Mouse (Mus musculus) CD8-positive naive resting alpha-beta T cell, adult 2 months (primary cell): ENCODE data around the gene Tmem198.

ENCODE experiments used
- DNase-seq, 2 experiments: peaks; one replicate each; pipeline ENCODE4 v3.0.0; 2022; ENCODE audit warnings: low read depth in 2 of 2, low spot score in 2 of 2

The Tmem198 gene

DNA sequence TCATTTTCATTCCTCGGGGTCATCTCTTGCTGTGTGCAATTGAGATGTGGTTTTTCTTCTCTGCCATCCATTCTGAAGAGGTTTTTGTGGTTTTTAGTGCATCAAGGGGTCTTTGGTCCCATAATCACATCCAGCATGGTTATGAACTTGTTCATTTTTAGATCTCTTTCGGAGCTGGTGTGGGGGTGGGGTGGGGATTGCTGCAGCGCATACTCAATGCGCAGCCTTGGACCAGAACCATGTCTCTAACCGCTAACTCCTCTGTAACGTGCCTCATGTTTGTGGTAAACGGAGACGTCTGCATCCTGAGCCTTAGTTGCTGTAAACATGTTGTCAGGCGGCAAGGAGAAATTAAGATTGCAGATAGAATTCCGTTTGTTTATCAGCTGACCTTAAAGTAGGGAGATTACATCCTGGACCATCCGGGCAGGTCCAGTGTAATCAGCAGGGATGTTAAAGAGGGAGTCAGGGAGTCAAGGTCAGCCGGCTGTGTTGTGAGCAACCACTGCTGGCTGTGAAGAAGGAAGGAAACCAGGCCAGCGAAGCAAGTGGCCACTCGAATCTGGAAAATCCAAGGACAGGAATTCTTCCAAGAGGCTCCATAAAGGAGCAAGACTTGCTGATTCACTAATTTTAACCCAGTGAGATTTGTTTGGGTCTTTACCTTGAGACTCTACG, 37.5 kb downstream of the Tmem198 start:
- no peak for DNase-seq

DNA sequence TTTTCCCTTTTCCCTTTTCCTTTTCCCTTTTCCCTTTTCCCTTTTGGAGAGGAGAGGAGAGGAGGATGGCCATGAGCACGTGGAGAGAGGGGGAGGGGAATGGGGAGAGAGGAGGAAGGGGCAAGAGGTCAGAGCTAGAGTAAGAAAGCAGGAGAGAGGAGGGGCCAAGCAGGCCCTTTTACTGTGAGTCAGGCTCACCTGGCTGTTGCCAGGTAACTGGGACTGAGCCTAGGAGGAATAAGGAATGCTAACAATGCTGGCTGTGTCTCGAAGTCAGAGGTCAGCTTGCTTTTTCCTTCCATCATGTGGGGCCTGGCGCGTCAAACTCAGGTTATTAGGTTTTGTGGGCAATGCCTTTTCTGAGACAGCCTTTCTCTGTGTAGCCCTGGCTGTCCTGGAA, 38.7 kb downstream of the Tmem198 start:
- no peak for DNase-seq

DNA sequence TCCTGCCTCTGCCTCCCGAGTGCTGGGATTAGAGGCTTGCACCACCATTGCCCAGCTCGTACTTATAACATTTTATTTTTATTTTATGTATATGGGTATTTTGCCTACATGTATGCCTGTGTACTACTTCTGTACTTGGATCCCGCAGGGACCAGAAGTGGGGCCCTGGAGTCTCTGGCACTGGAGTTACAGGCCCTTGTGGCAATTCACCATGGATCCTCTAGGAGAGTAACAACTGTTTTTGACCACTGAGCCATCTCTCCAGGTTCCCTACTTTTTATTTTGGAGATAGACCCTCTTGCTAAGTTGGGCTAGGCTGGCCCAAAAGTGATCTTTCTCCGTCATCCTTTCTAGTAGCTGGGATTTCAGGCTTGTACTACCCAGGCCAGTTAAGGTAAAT, 39.1 kb downstream of the Tmem198 start:
- no peak for DNase-seq

DNA sequence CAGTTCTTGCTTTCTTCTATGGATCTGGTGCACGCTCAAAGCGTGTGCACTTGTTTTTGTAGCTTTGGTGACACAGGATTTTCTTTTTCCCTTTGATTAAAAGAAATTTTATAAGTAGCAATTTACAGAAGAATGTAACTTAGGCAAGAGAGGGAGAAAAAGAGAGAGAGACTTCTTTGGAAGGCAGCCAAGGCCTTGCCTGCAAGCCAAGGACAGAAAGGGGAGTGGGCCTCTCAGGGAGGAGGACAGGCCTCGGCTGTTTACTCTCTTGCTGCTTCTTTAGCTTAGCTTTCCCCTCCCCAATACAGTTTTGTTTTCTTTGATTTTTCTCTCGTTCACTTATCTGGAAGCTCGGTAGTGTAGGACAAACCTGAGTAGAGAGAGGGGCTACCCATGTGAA, 40.2 kb downstream of the Tmem198 start:
- no peak for DNase-seq

DNA sequence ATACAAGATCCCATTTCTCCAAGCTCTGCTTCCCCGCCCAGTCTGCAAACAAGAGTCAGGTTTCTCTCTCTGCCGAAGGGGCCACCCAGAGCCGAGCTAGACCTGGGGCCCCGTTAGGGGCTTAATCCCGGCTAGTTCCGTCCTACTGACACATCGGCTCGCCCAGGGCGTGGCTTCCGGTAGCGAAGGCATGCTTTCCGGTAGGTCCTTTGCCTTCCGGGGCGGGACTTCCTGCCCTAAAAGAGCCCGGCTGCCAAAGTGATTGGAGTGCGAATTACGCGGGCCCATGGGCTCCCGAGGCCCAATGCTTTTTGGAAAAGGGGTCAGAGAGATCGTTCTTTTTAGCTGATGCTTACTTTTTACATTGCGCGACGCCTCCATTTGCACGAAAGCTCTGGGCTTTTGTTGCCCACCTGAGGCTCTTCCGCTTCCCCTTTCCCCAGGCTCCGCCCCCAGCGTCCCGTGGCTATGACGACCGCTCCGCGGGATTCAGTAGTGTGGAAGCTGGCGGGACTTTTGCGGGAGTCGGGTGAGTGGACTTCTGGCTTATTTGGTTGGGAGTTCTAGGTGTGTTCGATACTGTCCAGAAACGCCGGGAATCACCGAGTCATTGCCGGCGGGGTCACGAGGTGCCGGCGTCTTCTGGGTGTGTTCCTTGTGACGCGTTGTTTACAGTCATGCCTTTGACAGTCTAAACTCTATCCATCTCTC, 42.1 kb downstream of the Tmem198 start, which contains the start of gene Stk11ip:
Gene Stk11ip, plus strand, starts transcription at position 209 of the 711 bp plus-strand sequence.
- DNase-seq: peak; percentile 83 to 87

DNA sequence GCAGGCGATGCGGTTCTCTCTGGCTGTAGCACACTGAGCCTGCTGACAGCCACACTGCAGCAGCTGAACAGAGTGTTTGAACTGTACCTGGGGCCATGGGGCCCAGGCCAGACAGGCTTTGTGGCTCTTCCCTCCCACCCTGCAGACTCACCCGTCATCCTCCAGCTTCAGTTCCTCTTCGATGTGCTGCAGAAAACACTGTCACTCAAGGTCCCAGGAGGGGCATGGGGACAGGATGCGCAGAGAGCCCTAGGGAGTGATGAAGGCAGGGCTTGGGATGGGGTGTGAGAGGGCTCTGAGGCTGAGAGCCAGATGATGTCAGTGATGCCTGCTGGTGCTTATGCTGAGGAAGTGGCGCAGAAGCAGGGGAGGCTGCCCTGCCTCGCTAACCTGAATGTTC, 45.3 kb downstream of the Tmem198 start:
- DNase-seq: no peak

DNA sequence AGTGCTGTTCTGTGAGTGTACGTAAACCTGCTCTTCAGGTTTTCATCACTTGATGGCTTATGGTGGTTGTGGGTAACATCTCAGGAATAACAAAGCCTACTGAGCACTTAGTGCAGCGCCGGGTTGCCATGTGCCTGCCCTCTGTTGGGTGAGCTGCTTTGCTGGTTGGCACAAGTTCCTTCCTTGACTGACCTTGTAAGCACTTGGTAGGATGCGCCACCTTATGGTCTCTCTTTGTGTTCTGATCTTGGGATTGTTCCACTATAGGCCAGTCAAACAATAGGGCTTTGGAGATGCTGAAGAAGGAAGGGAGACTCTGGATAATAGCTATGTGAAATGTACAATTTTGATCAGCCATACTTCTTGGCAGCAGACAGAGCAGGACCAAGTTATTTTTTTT, 51.2 kb downstream of the Tmem198 start:
- DNase-seq: no peak

DNA sequence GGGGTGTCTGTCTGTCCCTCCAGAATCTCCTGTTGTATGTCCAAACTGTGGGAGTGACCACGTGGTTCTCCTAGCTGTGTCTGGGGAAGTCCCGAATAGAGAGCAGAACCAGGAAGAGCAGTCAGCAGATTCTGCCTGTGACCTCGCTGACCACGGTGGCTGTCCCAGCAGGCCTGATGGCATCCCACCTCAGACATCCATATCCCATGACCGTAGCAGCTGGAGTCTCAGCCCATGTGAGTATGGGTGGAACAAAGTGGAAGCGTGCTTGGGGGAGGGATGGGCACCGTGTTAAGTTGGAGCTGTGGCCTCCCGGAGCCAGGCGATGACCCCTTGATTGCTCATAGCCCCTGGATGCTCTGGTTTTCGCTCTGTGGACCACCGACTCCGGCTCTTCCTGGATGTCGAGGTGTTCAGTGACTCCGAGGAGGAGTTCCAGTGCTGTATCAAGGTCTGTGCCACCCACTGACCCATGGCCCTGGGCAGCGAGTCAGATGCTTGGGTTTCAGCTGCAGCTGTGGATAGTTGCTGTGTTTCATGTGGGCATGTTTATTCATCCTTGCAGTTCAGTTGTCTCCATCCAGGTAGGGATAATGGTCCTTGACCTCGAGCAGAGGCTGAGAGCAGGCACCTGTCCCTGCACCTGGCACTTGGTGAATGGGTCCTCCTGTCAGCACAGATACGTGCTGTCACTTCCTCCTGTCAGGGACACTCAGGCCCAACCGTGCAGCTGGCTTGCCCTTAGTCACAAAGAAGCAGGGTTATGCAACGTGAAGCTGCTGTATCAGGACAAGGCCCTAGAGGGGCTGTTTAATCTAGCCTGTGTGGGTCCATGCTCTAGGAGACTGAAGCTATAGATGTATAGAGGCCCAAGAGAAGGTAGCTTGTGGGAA, 53.2 kb downstream of the Tmem198 start:
- DNase-seq: no peak

DNA sequence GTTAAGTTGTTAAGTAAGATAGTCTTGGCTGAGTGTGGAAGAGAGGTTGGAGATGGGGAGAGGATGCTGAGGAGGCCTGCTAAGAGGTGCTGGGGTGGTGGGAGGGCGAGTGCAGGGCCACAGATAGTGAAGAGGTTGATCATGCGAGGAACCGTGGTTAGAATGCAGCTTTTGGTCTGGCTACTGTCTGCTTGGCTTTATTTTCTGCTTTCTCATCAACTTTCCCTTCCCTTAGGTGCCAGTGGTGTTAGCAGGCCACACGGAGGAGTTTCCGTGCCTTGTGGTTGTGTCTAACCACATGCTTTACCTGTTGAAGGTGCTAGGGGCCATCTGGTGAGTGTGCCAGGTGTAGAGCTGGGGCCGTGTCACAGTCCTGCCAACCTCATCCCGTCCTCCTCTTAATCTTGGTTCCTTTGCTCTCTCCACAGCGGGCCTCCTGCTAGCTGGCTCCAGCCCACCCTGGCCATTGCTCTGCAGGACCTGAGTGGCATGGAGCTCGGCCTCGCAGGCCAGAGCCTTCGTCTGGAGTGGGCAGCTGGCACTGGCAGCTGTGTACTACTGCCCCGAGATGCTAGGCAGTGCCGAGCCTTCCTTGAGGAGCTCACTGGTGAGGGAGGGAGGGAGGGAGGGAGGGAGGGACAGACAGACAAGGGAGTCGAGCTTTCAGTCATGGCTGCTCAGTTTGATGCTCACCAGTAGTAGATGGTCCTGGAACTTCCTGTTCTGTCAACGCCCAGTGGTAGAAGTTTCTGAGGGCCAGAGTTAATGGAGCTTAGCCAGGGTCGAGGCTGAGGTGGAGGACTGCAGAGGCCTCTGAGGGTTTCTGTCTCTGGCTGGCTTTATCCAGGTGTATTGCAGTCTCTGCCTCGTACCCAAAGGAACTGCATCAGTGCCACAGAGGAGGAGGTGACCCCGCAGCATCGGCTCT, 54.3 kb downstream of the Tmem198 start:
- no peak for DNase-seq
